Mouse (Mus musculus) testis, adult 2 months (tissue): ENCODE results near the gene Gnai3. TPM values are rescaled to one million over a fixed set of nuclear protein-coding genes. Genes with fewer than 3 reads are reported as not detected.

ENCODE experiments used
- H3K27ac ChIP-seq: fragments of 200-500 bp; 2 replicates; pipeline ENCODE4 v1.5.1; 2012; ENCODE audit warnings: low read depth, low read length; ENCODE audit not compliant: control insufficient read depth, insufficient read depth
- H3K27me3 ChIP-seq: fragments of 200-500 bp; 2 replicates; pipeline ENCODE4 v1.6.1; 2012; ENCODE audit warnings: mild to moderate bottlenecking, low read length, moderate library complexity; ENCODE audit not compliant: control insufficient read depth, insufficient read depth
- H3K36me3 ChIP-seq: fragments of 200-500 bp; 2 replicates; pipeline ENCODE4 v1.6.1; 2012; ENCODE audit warnings: mild to moderate bottlenecking, low read length; ENCODE audit not compliant: control insufficient read depth, insufficient read depth
- H3K4me1 ChIP-seq: fragments of 200-500 bp; 2 replicates; pipeline ENCODE4 v1.6.1; 2012; ENCODE audit warnings: low read length; ENCODE audit not compliant: control insufficient read depth, insufficient read depth
- H3K4me3 ChIP-seq: fragments of 200-500 bp; 2 replicates; pipeline ENCODE4 v1.5.1; 2012; ENCODE audit warnings: low read depth, mild to moderate bottlenecking, low read length, moderate library complexity, mixed read lengths; ENCODE audit not compliant: control insufficient read depth
- CTCF ChIP-seq: fragments of 200-500 bp; IDR thresholded peaks from 2 replicates; pipeline ENCODE4 v1.5.1; 2012; ENCODE audit warnings: low read depth, mild to moderate bottlenecking, inconsistent platforms, low read length, moderate library complexity; ENCODE audit not compliant: control insufficient read depth, insufficient read depth, insufficient replicate concordance
- POLR2A ChIP-seq: fragments of 200-500 bp; IDR thresholded peaks from 2 replicates; pipeline ENCODE4 v1.6.1; 2012; ENCODE audit warnings: low read depth, mild to moderate bottlenecking, inconsistent platforms, low read length, moderate library complexity; ENCODE audit not compliant: control insufficient read depth
- polyA plus RNA-seq: library from polyadenylated mRNA; depleted of rRNA; stranded (reverse); fragments of >200 nt; gene quantifications from 2 replicates; pipeline ENCODE4 v1.2.3, GENCODE M21; 2012

Gnai3 gene
- polyA plus RNA-seq, 1 experiment: 15.8 TPM

- no peaks in the 10 kb centered on the region; the same call in 1 of the 2 replicates for H3K36me3 ChIP-seq
- TF ChIP-seq POLR2A (no peak), CTCF (no peak)
- no peaks in the 10 kb centered on the region for H3K4me1 ChIP-seq
Observed at GRCm38 (mm10) chr3:108117465-108117864, 28.5 kb downstream of the Gnai3 start.

GRCm38 (mm10) chr3:108113591-108114289, 32.2 kb downstream of the Gnai3 start:
- H3K27me3 ChIP-seq: no peaks in the 10 kb centered on the region
- H3K4me1 ChIP-seq: no peaks in the 10 kb centered on the region
- H3K36me3 ChIP-seq: peaks cover 3% of the 10 kb centered on the region; the same call in 1 of the 2 replicates
- TF ChIP-seq POLR2A (no peak), CTCF (no peak)
- H3K27ac ChIP-seq: no peak overlapping the region
- H3K4me3 ChIP-seq: no peak overlapping the region

More at GRCm38 (mm10) chr3:108117465-108117864, 28.5 kb downstream of the Gnai3 start:
- no peak overlapping the region for H3K4me3 ChIP-seq
- no peaks in the 10 kb centered on the region for H3K27me3 ChIP-seq
- H3K27ac ChIP-seq: no peak overlapping the region

- Histone ChIP-seq H3K27me3 (no peaks in the 10 kb centered on the region), H3K27ac (no peak overlapping the region), H3K36me3 (peaks cover 3% of the 10 kb centered on the region; the same call in 1 of the 2 replicates), H3K4me1 (no peaks in the 10 kb centered on the region), H3K4me3 (no peak overlapping the region)
- TF ChIP-seq CTCF (no peak), POLR2A (no peak)
Observed at GRCm38 (mm10) chr3:108112666-108113065, 33.3 kb downstream of the Gnai3 start.

- H3K4me3 ChIP-seq: no peak overlapping the region
- H3K4me1 ChIP-seq: no peaks in the 10 kb centered on the region
- peaks cover 3% of the 10 kb centered on the region; the same call in 1 of the 2 replicates for H3K36me3 ChIP-seq
- TF ChIP-seq POLR2A: no peak
- no peaks in the 10 kb centered on the region for H3K27me3 ChIP-seq
- H3K27ac ChIP-seq: no peak overlapping the region
Observed at GRCm38 (mm10) chr3:108112246-108112645, 33.7 kb downstream of the Gnai3 start.

GRCm38 (mm10) chr3:108111320-108111719, 34.6 kb downstream of the Gnai3 start:
- no peaks in the 10 kb centered on the region for H3K4me1 ChIP-seq
- H3K36me3 ChIP-seq: peaks cover 3% of the 10 kb centered on the region; the same call in 1 of the 2 replicates
- TF ChIP-seq CTCF (no peak), POLR2A (no peak)
- H3K4me3 ChIP-seq: no peak overlapping the region
- no peak overlapping the region for H3K27ac ChIP-seq
- no peaks in the 10 kb centered on the region for H3K27me3 ChIP-seq

GRCm38 (mm10) chr3:108105281-108105680, 40.7 kb downstream of the Gnai3 start:
- Histone ChIP-seq H3K4me3 (no peak overlapping the region), H3K27me3 (no peaks in the 10 kb centered on the region), H3K4me1 (no peaks in the 10 kb centered on the region), H3K27ac (no peak overlapping the region), H3K36me3 (peaks cover 3% of the 10 kb centered on the region; the same call in 1 of the 2 replicates)
- TF ChIP-seq POLR2A: no peak
- TF ChIP-seq CTCF: no peak

GRCm38 (mm10) chr3:108102075-108102474, 43.9 kb downstream of the Gnai3 start:
- Histone ChIP-seq H3K36me3 (no peaks in the 10 kb centered on the region), H3K27ac (no peak overlapping the region), H3K4me3 (no peak overlapping the region), H3K27me3 (no peaks in the 10 kb centered on the region), H3K4me1 (no peaks in the 10 kb centered on the region)
- TF ChIP-seq CTCF (no peak), POLR2A (no peak)

GRCm38 (mm10) chr3:108101594-108101993, 44.4 kb downstream of the Gnai3 start:
- Histone ChIP-seq H3K27ac (no peak overlapping the region), H3K27me3 (no peaks in the 10 kb centered on the region), H3K4me3 (no peak overlapping the region), H3K36me3 (no peaks in the 10 kb centered on the region), H3K4me1 (no peaks in the 10 kb centered on the region)
- TF ChIP-seq CTCF: no peak
